Mouse (Mus musculus): ENCODE data around the gene Umad1. TPM values are rescaled to one million over a fixed set of nuclear protein-coding genes. Genes with fewer than 3 reads are reported as not detected.

Gene Umad1
- polyA plus RNA-seq, 1 experiment from 2014 or later: 30.3 TPM

DNA sequence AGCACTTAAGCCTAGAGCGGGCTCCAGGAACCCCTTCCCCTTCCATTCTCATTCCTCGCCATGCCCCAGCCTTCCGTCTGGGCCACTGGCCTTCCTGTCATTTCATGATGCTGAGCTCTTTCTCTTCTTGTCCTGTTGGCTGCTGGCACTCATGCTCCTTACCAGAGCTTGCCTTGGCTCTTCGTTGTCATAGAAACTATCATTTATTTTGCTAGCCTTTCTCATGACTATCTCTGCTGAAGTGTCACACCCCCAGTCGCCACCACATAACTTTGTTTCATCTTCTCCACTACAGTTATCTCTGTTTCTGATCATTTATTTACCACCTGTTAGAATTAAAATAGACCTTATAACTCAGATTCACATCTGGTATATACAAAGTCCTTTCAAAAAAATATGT lies 117.3 kb downstream of the Umad1 start:
- Histone ChIP-seq H3K4me2 (no peak overlapping the region), H3K27ac (no peak overlapping the region), H3K9ac (no peak overlapping the region), H3K27me3 (no peaks in the 10 kb centered on the region), H3K9me3 (replicated peaks) (no peaks in the 10 kb centered on the region), H3K36me3 (ENCODE audit: poor library complexity, severe bottlenecking) (peaks cover 12% of the 10 kb centered on the region), H3K4me1 (peaks cover 8% of the 10 kb centered on the region), H3K4me3 (no peak overlapping the region)
- WGBS: 94% methylated on average over 5 of the region's 5 CpGs
- no peak for ATAC-seq

DNA sequence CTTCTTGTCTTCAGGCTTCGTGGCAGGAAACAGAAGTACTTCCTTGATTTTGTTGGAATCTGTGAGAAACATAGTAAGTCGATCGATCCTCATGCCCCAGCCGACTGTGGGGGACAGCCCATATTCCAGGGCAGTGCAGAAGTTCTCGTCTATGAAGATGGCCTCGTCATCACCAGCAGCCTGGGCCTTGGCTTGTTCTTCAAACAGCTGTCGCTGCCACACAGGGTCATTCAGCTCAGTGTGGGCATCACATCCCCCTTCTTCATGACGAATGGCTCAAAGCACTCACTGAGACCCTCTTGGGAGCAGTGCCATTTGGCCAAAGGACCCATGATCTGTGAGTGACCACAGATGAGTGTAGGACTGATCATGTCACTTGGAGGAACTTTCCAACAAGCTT lies 118.6 kb downstream of the Umad1 start:
- no peak overlapping the region for H3K4me3 ChIP-seq
- no peak for ATAC-seq

DNA sequence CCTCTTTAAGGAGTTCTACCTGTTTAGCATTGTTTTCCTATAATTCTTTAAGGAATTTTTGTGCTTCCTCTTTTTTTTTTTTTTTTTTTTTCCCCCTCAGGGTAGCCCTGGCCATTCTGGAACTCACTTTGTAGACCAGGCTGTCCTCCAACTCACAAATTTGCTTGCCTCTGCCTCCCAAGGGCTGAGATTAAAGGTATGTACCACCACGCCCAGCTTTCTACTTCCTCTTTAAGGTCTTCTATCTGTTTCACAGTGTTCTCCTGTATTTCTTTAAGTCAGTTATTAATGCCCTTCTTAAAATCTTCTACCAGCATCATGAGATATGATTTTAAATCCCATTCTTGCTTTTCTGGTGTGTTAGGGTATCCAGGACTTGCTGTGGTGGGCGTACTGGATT lies 130.2 kb downstream of the Umad1 start:
- 94% methylated on average over 2 of the region's 2 CpGs for WGBS
- H3K4me2 ChIP-seq: no peak overlapping the region
- H3K9me3 ChIP-seq (replicated peaks): no peaks in the 10 kb centered on the region
- no peak overlapping the region for H3K27ac ChIP-seq
- H3K4me1 ChIP-seq: no peaks in the 10 kb centered on the region
- H3K4me3 ChIP-seq: no peak overlapping the region
- H3K9ac ChIP-seq: no peak overlapping the region
- no peaks in the 10 kb centered on the region for H3K36me3 ChIP-seq (ENCODE audit: poor library complexity, severe bottlenecking)
- no peak for ATAC-seq
- no peaks in the 10 kb centered on the region for H3K27me3 ChIP-seq

More for the DNA sequence above, 118.6 kb downstream of the Umad1 start:
- no peak overlapping the region for H3K27ac ChIP-seq
- H3K4me2 ChIP-seq: no peak overlapping the region
- no peaks in the 10 kb centered on the region for H3K9me3 ChIP-seq (replicated peaks)
- 94% methylated on average over 8 of the region's 8 CpGs for WGBS
- H3K36me3 ChIP-seq (ENCODE audit: poor library complexity, severe bottlenecking): peaks cover 12% of the 10 kb centered on the region
- no peak overlapping the region for H3K9ac ChIP-seq
- H3K4me1 ChIP-seq: peaks cover 8% of the 10 kb centered on the region
- H3K27me3 ChIP-seq: no peaks in the 10 kb centered on the region

GRCm38 (mm10) chr6:8390296-8390695 lies 131.2 kb downstream of the Umad1 start:
- no peaks in the 10 kb centered on the region for H3K9me3 ChIP-seq (replicated peaks)
- H3K9ac ChIP-seq: no peak overlapping the region
- peaks cover 4% of the 10 kb centered on the region for H3K4me1 ChIP-seq
- ATAC-seq: no peak
- no peak overlapping the region for H3K4me2 ChIP-seq
- 95% methylated on average over 6 of the region's 6 CpGs for WGBS
- no peaks in the 10 kb centered on the region for H3K27me3 ChIP-seq
- H3K27ac ChIP-seq: no peak overlapping the region
- H3K4me3 ChIP-seq: no peak overlapping the region
- no peaks in the 10 kb centered on the region for H3K36me3 ChIP-seq (ENCODE audit: poor library complexity, severe bottlenecking)

GRCm38 (mm10) chr6:8390935-8391334 lies 131.8 kb downstream of the Umad1 start:
- Histone ChIP-seq H3K9ac (no peak overlapping the region), H3K4me1 (peaks cover 4% of the 10 kb centered on the region), H3K27me3 (no peaks in the 10 kb centered on the region), H3K36me3 (ENCODE audit: poor library complexity, severe bottlenecking) (no peaks in the 10 kb centered on the region), H3K27ac (no peak overlapping the region), H3K4me2 (no peak overlapping the region), H3K4me3 (no peak overlapping the region), H3K9me3 (replicated peaks) (no peaks in the 10 kb centered on the region)
- no peak for ATAC-seq
- 72% methylated on average over 2 of the region's 2 CpGs for WGBS

- Histone ChIP-seq H3K27ac (no peak overlapping the region), H3K36me3 (ENCODE audit: poor library complexity, severe bottlenecking) (no peaks in the 10 kb centered on the region), H3K27me3 (no peaks in the 10 kb centered on the region), H3K4me3 (no peak overlapping the region), H3K9ac (no peak overlapping the region), H3K4me1 (peaks cover 7% of the 10 kb centered on the region), H3K9me3 (replicated peaks) (no peaks in the 10 kb centered on the region), H3K4me2 (no peak overlapping the region)
- ATAC-seq: no peak
- 90% methylated on average over 4 of the region's 4 CpGs for WGBS
Observed at GRCm38 (mm10) chr6:8393029-8393428, 133.9 kb downstream of the Umad1 start.

DNA sequence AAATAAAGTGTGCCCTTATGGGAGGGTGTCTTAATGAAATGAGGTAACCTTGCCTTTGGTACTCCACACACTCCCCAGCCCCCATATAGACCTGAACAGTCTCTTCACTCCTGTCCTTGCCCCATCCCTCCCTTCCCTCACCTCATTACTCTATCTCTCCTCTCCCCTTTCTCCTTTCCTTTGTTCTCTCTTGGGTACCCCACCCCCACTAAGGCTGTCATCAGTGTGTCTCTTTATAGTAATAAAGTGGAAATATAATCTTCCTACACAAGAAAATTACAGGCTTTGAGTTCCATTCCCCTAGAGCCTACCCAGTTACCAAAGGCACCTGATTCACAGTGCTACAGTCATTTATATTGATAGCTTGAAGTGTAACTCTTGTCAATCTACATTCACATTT lies 135.0 kb downstream of the Umad1 start:
- Histone ChIP-seq H3K27ac (no peak overlapping the region), H3K9ac (no peak overlapping the region), H3K9me3 (replicated peaks) (no peaks in the 10 kb centered on the region), H3K4me2 (no peak overlapping the region), H3K4me3 (no peak overlapping the region), H3K27me3 (no peaks in the 10 kb centered on the region), H3K4me1 (peaks cover 7% of the 10 kb centered on the region), H3K36me3 (ENCODE audit: poor library complexity, severe bottlenecking) (no peaks in the 10 kb centered on the region)
- ATAC-seq: no peak

- Histone ChIP-seq H3K4me3 (no peak overlapping the region), H3K9me3 (replicated peaks) (no peaks in the 10 kb centered on the region), H3K9ac (no peak overlapping the region), H3K4me2 (no peak overlapping the region), H3K27me3 (no peaks in the 10 kb centered on the region), H3K27ac (no peak overlapping the region), H3K36me3 (ENCODE audit: poor library complexity, severe bottlenecking) (no peaks in the 10 kb centered on the region), H3K4me1 (peaks cover 10% of the 10 kb centered on the region)
- WGBS: 33% methylated on average over 4 of the region's 4 CpGs
- no peak for ATAC-seq
Observed at GRCm38 (mm10) chr6:8395061-8395460, 136.0 kb downstream of the Umad1 start.

DNA sequence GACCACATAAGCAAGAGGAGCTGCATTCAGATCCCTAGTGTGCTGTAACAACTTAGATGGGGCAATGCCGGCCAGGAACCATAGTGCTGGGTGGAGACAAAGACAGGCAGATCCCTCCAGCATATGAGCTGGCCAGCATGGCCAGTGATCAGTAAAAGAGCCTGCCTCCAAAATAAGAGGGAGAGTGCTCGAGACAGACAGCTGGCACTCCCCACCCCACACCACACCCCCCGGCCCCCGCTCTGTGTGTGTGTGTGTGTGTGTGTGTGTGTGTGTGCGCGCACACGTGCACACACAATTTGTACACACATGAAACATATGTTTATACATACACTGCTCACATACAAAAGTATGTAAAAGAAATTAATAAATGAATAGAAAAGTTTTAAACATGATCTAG lies 138.2 kb downstream of the Umad1 start:
- Histone ChIP-seq H3K4me1 (peaks cover 17% of the 10 kb centered on the region), H3K27ac (no peak overlapping the region), H3K9me3 (replicated peaks) (no peaks in the 10 kb centered on the region), H3K36me3 (ENCODE audit: poor library complexity, severe bottlenecking) (no peaks in the 10 kb centered on the region), H3K4me3 (no peak overlapping the region), H3K9ac (no peak overlapping the region), H3K4me2 (no peak overlapping the region), H3K27me3 (no peaks in the 10 kb centered on the region)
- no peak; the same call in 1 of the 2 replicates for ATAC-seq
- WGBS: 79% methylated on average over 7 of the region's 7 CpGs

GRCm38 (mm10) chr6:8399710-8400109 lies 140.6 kb downstream of the Umad1 start:
- ATAC-seq: peak; percentile 50; the same call in 1 of the 2 replicates
- H3K4me2 ChIP-seq: no peak overlapping the region
- no peak overlapping the region for H3K9ac ChIP-seq
- peaks cover 17% of the 10 kb centered on the region for H3K4me1 ChIP-seq
- no peaks in the 10 kb centered on the region for H3K9me3 ChIP-seq (replicated peaks)
- no peak overlapping the region for H3K4me3 ChIP-seq
- 18% methylated on average over 1 of the region's 1 CpGs for WGBS
- H3K27me3 ChIP-seq: no peaks in the 10 kb centered on the region
- H3K27ac ChIP-seq: no peak overlapping the region
- H3K36me3 ChIP-seq (ENCODE audit: poor library complexity, severe bottlenecking): no peaks in the 10 kb centered on the region

- Histone ChIP-seq H3K4me2 (no peak overlapping the region), H3K27me3 (no peaks in the 10 kb centered on the region), H3K36me3 (ENCODE audit: poor library complexity, severe bottlenecking) (no peaks in the 10 kb centered on the region), H3K4me1 (peaks cover 10% of the 10 kb centered on the region), H3K4me3 (no peak overlapping the region), H3K27ac (no peak overlapping the region), H3K9me3 (replicated peaks) (no peaks in the 10 kb centered on the region), H3K9ac (no peak overlapping the region)
- WGBS: 96% methylated on average over 5 of the region's 5 CpGs
- ATAC-seq: no peak
Observed at GRCm38 (mm10) chr6:8403127-8403526, 144.0 kb downstream of the Umad1 start.

- no peaks in the 10 kb centered on the region for H3K27me3 ChIP-seq
- WGBS: 92% methylated on average over 5 of the region's 5 CpGs
- H3K4me2 ChIP-seq: no peak overlapping the region
- H3K4me3 ChIP-seq: no peak overlapping the region
- no peak overlapping the region for H3K27ac ChIP-seq
- H3K9ac ChIP-seq: no peak overlapping the region
- no peak for ATAC-seq
- no peaks in the 10 kb centered on the region for H3K4me1 ChIP-seq
- H3K9me3 ChIP-seq (replicated peaks): no peaks in the 10 kb centered on the region
- H3K36me3 ChIP-seq (ENCODE audit: poor library complexity, severe bottlenecking): no peaks in the 10 kb centered on the region
Observed at GRCm38 (mm10) chr6:8405844-8406243, 146.8 kb downstream of the Umad1 start.

DNA sequence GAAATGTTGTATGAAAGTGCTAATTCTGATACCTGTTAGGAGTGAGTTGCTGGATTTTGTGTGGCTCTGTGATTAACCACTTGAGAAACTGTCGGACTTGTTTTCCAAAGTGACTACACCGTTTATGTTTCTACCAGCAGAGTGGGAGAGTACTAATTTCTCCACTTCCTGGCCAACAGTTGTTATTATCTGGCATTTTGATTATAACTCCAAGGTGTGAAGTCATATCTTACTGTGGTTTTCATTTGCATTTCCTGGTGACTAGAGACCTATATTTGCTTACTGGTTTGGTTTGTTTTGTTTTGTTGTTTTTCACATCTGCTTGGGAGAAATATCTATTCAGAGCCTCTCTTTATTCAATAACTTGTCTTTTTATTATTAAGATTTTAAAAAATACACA lies 149.2 kb downstream of the Umad1 start:
- Histone ChIP-seq H3K4me1 (peaks cover 8% of the 10 kb centered on the region), H3K4me2 (no peak overlapping the region), H3K9ac (no peak overlapping the region), H3K36me3 (ENCODE audit: poor library complexity, severe bottlenecking) (no peaks in the 10 kb centered on the region), H3K4me3 (no peak overlapping the region), H3K27me3 (no peaks in the 10 kb centered on the region), H3K9me3 (replicated peaks) (no peaks in the 10 kb centered on the region), H3K27ac (no peak overlapping the region)
- 83% methylated on average over 2 of the region's 2 CpGs for WGBS
- no peak for ATAC-seq

All from forebrain, embryonic 13.5 days (tissue).